Mouse (Mus musculus) cortical plate, adult 2 months (tissue): Measurements from ENCODE around the gene Zfyve27.

Experiments used
- CTCF ChIP-seq: fragments of 200-500 bp; IDR thresholded peaks from 2 replicates; pipeline ENCODE4 v1.5.1; 2011; ENCODE audit warnings: mild to moderate bottlenecking, control low read depth, low read length; ENCODE audit not compliant: insufficient read depth; ENCODE audit errors: extremely low read depth
- POLR2A ChIP-seq: fragments of 200-500 bp; IDR thresholded peaks from 2 replicates; pipeline ENCODE4 v1.6.1; 2011; ENCODE audit warnings: mild to moderate bottlenecking, low read length, control low read depth; ENCODE audit not compliant: insufficient read depth; ENCODE audit errors: extremely low read depth

GRCm38 (mm10) chr19:42177461-42177860 is 13.7 kb downstream of the Zfyve27 start:
- TF ChIP-seq CTCF: no peak
- no peak for TF ChIP-seq POLR2A
